Mouse (Mus musculus) lung, postnatal 0 days (tissue): Measurements from ENCODE around the gene Hoxb9.

Experiments used
- CTCF ChIP-seq: IDR thresholded peaks from 2 replicates; pipeline ENCODE4 v1.5.1; 2016; ENCODE audit warnings: antibody characterized with exemption, mild to moderate bottlenecking
- EP300 ChIP-seq: IDR thresholded peaks from 2 replicates; pipeline ENCODE4 v1.6.1; 2016; ENCODE audit warnings: antibody characterized with exemption, mild to moderate bottlenecking, control low read depth

DNA sequence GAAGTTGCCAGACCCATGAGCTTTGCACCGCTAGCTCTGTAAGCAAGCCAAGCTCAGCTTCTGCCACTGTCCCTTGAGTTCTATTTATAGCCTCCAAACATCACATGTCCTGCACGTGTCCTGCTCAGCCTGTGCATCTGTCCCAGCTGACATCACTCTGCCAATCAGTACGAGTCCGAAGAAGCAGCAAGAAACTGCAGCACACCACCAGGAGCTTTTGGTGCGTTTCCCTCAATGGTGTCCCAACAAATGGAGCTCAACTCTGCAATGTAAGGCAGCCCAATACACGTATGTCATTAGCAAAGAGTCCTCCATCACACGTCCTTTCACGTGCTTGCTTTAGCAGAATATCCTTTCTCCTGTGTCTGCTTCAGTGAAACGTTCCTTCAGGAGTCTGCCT, 43.6 kb upstream of the Hoxb9 start:
- TF ChIP-seq EP300: no peak
- no peak for TF ChIP-seq CTCF
